Mouse (Mus musculus) WW6 (cell line): ENCODE results near the gene Vill.

Experiments used
- DNase-seq: peaks from one replicate; pipeline ENCODE4 v3.0.0-alpha.2; 2013; ENCODE audit warnings: low read depth, low spot score

Gene Vill

DNA sequence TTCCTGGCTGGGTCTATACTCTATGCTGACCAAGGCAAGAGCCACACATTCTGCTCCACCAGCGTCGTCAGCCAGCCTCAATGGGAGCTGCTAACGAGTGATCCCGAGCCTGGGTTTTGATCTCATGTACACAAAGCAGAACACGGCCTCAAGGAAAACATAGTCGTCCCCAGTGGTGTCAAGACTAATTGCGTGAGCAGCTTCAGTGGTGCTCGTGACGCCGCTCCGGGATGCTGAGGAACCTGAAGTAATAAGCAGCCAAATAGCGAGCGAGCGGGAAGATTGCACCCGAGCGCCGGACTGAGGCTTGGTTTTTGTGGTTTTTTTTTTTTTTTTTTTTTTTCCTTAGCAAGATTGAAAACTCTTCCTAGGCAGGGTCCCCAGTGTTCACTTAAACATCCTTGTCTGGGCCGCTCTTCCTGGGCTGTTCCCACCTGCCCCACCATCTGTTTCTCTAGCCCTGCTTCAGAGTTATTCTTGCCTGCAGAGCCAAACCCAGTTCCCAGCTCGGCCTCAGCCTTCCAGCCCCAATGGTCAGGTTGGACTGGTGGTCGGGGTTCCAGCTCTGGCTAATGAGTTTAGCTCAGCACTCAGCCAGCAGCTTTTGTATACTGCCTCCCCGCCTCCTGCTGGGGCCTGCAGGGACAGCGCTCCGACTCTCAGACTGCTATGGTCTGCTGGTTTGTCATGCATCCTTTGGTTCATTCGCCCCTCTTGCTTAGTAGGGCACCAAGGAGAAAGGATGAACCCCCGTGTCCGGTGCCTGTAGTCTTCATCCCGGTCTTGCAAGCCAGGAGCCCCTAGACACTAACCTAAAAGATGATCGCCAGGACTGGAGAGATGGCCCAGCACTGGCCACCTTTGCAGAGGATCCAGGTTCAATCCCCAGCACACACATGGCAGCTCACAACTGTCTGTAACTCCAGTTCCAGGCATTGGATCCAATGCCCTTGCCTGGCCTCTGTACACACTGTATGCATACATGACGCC, 17.6 kb upstream of the Vill start:
- no peak for DNase-seq

DNA sequence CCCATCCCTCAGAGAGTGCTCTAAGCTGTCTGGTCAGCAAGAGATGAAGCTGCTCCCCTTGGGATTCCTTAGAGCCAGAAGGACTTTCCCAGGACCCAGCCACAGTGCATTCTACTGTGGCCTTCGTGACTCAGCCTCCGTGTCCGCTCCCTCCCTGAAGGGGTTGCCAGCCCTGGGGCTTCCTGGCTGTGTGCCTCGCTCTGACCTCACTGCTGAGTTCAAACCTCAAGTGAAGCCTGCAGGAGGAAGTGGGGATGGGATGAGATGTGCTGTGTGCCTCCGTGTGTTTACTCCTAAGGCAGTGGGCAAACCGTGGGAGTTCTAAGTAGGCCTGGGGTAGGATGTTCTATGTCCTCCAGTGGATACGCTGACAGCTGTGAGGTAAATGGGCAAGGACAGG, 16.7 kb upstream of the Vill start:
- DNase-seq = no peak

DNA sequence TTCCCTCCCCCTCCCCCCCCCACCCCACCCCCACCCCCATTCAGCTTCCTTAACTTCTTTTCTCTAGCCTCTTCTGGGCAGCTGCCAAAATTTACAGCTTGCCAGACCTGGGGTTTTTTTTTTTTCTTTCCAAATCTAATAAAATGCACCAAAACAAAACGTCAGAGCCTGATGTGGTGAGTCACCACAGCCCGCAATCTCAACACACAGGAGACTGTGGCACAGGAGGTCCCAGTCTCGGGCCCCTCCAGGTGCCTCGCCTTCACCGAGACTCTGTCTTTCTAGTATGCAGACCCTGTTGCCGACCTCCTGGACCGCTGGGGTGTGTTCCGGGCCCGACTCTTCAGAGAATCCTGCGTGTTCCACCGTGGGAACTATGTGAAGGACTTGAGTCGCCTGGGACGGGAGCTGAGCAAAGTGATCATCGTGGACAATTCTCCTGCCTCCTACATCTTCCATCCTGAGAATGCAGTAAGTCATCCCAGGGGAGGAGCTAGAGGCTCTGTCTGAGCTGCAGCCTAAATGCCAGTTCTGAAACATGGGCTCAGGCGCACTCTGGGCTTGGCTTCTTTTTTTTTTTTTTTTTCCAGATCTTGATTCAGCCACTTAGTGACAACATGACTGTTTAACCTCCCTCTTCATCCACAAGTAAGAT, 15.4 kb upstream of the Vill start:
- no peak for DNase-seq

DNA sequence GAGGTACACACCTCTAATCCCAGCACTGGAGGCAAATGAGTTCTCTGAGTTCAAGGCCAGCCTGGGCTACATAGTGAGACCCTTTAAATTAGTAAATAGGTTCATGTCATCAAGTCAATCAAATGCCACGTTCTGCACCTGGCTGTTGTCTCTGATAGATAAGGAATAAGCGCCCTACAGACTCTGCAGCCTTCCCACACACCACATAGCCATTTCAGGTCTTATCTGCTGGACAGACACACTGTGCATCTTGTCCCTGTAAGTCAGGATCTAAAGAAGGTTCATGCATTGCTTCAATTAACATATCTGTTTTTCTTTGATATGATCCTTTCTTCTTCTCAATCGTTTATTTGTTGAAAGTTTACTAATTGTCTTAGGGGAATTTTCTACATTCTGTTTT, 14.0 kb upstream of the Vill start:
- DNase-seq = no peak

DNA sequence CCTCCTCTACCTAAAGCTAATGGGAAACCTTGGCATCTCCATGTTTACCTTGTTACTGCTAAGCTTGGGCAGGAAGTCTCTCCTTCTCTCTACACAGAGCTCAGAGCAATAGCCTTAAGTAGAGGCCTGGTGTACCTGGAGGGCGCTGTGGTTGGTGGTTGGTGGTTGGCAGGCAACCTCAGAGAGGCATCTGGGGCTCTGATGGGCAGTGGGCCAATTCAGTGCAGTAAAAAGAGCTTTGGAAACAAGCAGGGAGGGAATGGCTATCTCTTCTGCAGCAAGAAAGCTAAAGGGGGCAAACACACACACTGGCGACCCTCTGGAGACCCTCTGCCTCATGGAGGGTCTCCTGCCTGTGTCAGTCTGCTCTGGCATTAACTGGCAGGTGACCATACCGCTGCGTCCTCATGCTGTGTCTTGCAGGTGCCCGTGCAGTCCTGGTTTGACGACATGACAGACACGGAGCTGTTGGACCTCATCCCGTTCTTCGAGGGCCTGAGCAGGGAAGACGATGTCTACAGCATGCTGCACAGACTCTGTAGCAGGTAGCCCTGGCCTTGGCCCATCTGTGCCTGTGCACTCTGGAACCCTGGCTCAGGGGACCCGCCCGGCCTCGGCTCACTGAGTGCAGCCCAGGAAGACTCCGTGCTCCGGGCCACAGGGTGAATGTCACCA, 12.3 kb upstream of the Vill start:
- no peak for DNase-seq

DNA sequence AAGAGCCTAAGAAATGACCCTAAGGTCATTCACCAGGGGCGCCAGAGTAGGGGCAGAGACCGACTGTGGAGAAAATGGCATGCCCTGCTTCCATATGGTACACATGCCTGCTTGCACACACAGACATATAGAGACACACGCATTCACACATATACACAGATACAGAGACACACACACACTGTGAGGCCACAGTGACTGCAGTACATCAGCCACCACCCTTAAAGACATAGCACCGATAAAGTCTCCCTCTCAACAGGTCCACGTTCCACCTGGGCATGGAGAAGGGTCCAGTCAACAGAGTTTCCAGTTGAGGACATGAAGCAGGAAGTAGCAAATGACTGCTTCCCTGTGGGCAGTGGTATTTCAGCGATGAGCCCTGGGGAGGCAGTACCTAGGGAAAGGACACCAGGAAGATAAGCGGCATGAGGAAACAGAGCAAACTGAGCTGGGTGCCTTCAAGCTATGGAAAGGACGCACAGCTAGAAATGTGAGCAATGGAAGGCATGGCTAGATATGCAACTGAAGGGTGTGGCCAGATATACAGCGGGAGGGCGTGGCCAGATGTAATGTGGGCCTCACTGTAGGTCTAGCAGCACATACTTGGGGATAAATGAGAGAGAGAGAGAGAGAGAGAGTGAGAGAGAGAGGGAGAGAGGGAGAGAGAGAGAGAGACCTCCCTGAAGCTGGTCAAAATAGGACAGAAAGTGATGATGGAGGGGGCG, 4.2 kb upstream of the Vill start:
- no peak for DNase-seq

DNA sequence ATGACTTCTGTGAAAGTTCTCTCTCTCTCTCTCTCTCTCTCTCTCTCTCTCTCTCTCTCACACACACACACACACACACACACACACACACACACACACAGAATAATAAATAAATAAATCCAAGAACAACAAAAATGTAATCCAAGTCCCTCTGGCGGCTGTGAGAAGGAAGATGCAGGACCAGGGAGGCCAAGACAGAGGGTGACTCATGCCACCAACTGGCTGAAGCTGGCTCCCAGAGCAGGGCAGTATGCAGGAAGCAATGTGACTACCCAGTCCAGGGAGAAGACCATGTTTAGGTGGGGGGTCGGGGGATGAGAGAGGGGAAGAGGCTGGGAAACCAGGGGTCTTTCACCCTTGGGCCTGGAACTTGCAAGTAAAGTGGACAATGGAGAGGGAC, 1.4 kb upstream of the Vill start:
- DNase-seq = no peak

DNA sequence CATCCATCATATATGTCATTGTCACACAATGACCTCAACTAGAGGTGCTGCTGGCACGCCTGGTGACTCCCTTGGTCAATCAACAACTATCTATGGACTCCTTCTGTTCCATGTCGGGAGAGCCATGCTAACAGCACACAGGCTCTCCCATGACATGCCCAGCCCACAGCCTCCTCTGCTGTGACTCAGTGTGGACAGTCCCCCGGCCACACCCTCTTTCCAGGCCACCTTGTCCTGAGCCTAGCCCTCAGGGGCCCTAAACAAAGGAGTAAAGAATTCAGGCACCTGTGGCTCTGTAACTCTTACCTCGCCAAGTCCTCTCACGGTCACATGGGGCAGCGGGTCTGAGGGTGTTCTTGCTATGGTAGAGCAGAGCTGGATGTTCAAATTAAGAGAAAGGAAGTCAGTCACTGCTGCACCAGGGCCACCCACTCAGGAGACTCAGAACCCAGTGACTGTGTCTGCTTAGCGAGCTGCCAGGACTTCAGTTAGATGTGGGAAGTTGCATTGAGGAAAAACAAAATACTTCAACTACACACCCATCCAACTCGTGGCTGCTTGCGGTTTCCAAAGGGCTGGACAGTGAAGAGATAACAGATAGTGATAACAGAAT, 1.5 kb downstream of the Vill start:
- no peak for DNase-seq

DNA sequence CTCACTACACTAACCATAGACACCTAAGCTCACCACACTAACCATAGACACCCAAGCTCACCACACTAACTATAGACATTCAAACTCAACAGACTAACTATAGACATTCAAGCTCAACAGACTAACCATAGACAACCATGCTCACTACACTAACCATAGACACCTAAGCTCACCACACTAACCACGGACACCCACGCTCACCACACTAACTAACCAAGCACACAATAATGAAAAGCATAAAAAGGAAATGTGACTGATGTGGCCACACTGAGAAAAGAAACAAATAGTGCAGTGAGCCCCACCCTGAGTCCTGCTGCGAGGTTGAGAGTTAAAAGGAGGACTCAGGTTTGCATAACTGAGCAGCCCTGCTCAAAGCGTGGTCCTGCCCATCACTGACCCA, 2.8 kb downstream of the Vill start:
- no peak for DNase-seq

DNA sequence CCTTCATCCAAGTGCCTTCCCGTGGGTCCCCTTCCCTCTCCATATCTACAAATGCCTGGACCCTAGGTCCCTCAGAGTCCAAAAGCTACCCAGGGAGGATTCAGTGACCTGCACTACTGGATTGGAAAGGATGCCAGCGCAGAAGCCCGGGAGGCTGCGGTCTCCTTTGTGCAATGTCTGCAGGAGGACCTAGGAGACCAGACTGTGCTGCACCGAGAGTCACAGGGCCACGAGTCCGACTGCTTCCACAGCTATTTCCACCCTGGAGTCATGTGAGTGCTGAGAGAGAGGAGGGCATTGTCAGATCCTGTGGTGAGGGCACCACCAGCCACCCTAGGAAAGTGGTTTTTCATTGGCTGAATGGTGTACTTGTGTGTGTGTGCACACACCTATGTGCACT, 5.7 kb downstream of the Vill start:
- no peak for DNase-seq

DNA sequence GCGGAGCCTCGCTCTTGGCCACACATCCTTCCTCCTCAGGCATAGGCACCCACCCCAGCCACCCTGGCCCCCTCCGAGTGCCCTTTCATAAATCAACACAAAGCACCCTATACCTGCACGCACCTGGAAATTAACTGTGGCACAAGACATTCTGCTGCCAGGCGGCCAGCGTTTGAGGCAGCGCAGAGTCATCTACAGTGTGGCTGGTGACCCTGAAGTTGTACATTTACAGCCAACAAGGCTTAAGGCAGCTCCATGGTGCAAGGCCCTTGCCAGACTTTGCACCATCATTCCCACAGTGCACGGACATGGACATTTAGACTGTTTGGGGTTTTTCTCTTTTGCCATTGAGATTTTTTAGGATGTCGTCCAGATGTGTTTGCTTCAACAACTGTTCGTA, 8.1 kb downstream of the Vill start:
- DNase-seq = no peak

DNA sequence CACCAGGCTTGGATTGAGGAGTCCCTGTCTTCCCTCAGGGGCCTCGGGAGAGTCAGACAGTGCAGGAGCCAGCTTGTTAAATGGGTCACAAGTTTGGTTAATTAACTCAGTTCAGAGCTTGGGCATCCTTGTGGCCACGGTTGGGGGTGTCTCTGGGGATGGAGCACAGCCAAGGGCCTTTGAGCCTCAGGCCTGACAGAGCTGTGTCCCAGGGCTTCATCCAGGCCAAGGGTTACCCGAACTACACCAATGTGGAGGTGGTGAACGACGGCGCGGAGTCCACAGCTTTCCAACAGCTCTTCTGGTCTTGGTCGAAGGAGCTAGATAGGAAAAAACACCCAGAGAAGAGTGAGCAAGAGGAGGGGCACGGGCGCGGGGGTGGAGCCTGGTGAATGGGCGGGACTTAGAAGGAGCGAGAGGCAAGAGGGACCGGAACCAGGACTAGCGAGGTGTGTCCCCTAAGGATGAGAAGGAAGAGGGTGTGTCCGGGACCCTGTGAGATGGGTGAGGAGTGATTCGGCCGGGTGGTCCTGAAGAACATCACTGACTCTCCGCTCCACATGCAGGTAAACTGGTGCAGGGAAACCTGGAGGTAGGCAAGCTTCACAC, 10.6 kb downstream of the Vill start:
- DNase-seq = no peak

DNA sequence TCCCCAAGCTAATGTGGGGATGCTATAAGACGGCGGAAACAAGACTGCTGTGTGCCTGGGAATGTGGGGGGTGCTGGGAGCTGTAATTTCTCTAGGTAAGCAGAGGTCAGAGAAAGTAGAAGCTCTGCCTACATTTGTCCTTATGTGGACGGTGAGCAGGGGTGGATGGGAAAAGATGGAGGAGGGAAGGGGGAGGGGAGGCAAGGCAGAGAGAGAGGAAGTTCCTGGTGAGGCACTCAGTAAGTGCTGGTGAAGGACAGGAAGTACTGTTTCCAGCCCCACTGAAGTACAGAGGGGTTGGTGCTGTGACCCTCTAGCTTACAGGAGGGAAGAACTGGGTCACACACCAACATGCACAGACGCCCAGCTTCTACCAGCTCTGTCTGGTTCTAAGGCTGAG, 11.7 kb downstream of the Vill start:
- no peak for DNase-seq

DNA sequence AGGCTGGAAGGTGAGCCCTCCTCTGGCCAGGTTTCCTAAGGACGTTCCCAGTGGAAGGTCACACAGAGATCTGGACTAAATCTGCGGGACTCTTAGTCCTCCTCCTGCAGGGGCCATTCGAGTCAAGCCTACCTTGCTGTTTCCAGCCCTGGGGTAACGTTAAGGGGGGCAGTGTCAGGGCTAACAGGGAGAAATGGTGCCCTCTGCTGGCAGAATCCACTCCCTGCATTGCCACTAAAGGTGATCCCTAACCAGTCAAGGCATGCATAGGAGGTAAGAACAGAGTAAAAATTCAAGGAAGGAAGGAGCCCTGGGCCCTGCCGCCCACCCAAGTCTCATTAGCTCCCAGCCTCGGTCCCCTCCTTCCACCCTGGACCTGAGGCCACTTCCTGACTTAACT, 15.0 kb downstream of the Vill start:
- DNase-seq = no peak

DNA sequence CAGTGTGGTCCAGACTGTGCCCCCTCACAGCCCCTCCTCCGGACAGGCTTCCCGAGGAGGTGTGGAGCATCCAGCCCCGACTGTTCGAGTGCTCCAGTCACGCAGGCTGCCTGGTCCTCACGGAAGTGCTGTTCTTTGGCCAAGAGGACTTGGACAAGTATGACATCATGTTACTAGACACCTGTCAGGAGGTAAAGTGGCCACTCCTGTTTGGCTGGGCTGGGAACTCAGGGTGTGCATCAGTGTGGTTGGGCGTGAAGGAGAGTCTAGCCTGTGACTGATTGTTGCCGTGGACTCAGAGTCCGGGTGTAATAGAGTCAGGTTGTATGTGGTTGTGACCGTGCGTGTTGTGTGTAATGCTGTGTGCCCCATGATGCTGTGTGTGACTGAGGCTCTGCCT, 15.7 kb downstream of the Vill start:
- DNase-seq = no peak

DNA sequence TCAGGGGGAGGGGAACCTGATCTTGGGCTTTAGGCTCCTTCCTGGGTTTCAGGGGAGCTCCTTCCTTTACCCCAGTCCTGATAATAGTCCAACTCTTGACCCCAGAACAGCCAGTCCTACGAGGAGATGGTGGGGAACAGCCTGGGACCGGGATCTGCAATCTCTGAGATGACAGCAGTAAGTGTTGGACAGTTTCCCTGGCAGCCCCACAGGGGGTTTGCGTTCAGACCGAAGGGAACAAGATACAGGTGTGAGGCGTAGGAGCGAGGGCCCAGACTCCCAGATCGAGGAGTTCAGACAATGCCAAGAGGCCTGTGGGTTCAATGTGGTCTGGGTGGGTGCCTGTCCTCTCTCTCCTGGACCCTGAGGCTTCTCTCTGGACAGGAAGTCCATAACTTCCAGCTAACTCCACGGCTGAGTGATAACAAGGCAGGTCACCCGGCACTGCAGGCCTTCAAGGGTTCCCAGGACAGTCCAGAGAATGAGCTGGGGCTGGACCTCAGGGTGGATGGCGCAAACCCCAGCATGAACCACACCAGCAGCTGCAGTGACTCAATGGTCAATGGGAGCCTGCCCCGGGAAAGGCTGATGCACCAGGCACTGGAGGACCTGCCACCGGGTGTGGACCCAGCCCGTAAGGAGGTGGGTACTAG, 17.7 kb downstream of the Vill start:
- DNase-seq = no peak

DNA sequence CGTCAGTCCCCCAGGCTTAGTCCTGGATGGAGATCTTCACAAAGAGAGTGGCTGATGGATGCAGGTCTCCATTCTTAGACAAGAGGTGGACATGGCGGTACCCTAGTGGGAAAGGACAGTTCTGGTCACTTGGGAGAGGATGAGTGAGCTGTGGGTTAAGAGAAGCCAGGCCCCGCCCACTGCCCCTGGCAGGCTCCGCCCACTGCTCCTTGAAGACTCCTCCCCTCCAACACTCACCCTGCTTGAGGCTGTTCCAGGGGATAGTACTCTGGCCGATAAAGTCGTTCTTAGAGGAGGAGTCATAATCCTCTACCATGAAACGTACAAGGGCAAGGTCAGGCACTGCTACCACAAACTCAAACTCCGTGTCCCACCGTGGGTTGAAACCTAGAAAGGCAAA, 19.2 kb downstream of the Vill start:
- no peak for DNase-seq

DNA sequence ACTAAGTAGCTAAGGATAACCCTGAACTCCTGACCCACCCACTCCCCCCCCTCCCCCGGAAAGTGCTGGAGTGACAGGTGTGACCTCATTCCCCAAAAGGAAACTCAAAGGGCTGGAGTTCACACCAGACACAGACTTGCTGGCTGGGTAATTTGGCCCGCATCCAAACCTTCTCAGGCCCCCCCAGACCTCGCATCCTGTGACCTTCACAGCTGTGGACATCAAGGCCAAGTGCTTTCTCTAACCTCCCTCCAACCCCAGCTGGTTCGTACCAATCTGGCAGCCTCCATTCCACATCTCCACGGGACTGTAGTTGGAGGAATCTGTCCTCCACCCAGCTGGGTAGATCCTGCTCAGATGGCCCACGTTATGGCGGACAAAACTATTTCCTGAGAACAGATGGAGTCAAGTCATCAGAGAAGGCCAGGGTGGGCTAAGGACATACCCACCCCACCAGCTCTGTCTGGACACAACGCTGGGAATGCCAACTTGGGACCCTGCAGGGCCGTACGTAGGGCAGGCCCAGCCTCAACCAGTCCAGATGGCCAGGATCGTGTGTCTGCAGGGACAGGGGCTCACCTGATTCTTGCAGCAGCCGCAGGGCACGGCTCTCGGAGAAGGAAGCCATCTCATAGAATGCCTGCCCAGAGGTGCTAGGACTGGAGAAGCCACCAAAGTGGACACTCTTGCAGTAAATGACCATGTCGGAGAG, 20.8 kb downstream of the Vill start:
- no peak for DNase-seq

DNA sequence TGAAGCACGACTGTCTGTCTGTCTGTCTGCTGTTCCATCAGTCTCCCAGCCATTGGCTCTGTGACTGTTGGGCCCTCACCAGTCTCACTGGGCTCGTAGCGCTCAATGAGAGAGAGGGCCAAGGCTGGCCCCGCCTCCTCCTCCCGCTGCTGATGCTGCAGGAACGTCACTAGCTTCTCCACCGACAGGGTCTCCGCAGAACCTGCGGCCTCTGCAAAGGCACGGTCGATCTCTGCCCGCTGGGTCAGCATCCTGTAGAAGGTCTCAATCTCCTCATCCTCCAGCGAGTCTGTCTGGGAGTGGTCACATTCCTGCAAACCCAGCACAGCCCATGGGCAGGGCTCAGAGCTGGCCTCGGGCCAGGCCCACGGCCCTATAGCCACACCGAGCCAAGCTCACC, 23.1 kb downstream of the Vill start:
- no peak for DNase-seq
